Mouse (Mus musculus): Measurements from ENCODE around the gene Mtor. TPM values are rescaled to one million over a fixed set of nuclear protein-coding genes. Genes with fewer than 3 reads are reported as not detected.

Gene Mtor
- polyA plus RNA-seq (2012; ENCODE audit: low replicate concordance), result 9.4 and 11.9 TPM in 2 replicates

GRCm38 (mm10) chr4:148448179-148448852 is at the start of gene Mtor:
Gene Mtor (plus strand): TSS chr4:148448611.

GRCm38 (mm10) chr4:148444250-148444967 is 4.0 kb upstream of the Mtor start, which contains the start of gene Ubiad1:
Gene Ubiad1 (minus strand): TSS chr4:148444771.

GRCm38 (mm10) chr4:148500410-148500867 is 52.0 kb downstream of the Mtor start, which contains the start of gene Angptl7:
Gene Angptl7 (minus strand): TSS chr4:148500460.

GRCm38 (mm10) chr4:148558297-148559000 is 110.0 kb downstream of the Mtor start, which contains the start of gene Exosc10:
Gene Exosc10 (plus strand): TSS chr4:148558429.

GRCm38 (mm10) chr4:148591171-148591630 is 142.8 kb downstream of the Mtor start, which contains the start of gene Srm:
Gene Srm (plus strand): TSS chr4:148591503.

GRCm38 (mm10) chr4:148602357-148603120 is 154.1 kb downstream of the Mtor start, which contains the start of gene Masp2:
Gene Masp2 (plus strand): TSS chr4:148602554.

Other genes starting within 250 kb of the Mtor start
- 0.02 and 0.07 TPM in 2 replicates for gene Disp3, start 160.6 kb upstream of the Mtor start, polyA plus RNA-seq (2012; ENCODE audit: low replicate concordance)
- gene Ubiad1, start 3.8 kb upstream of the Mtor start, polyA plus RNA-seq (2012; ENCODE audit: low replicate concordance), result 13.0 and 18.8 TPM in 2 replicates
- 2.3 and 4.3 TPM in 2 replicates for gene Angptl7, start 51.8 kb downstream of the Mtor start, polyA plus RNA-seq (2012; ENCODE audit: low replicate concordance)
- 38.4 and 48.3 TPM in 2 replicates for gene Exosc10, start 109.8 kb downstream of the Mtor start, polyA plus RNA-seq (2012; ENCODE audit: low replicate concordance)
- gene Srm, start 142.9 kb downstream of the Mtor start, polyA plus RNA-seq (2012; ENCODE audit: low replicate concordance), result 34.4 and 44.5 TPM in 2 replicates
- 0.80 and 0.91 TPM in 2 replicates for gene Masp2, start 153.9 kb downstream of the Mtor start, polyA plus RNA-seq (2012; ENCODE audit: low replicate concordance)
- gene Tardbp, start 178.4 kb downstream of the Mtor start, polyA plus RNA-seq (2012; ENCODE audit: low replicate concordance), result 5.9 and 43.6 TPM in 2 replicates
- gene Gm572, start 194.7 kb downstream of the Mtor start, polyA plus RNA-seq (2012; ENCODE audit: low replicate concordance), result 0.13 and 0.17 TPM in 2 replicates